Mouse (Mus musculus) lung, embryonic 14.5 days (tissue): ENCODE results near the gene Stx7. TPM values are rescaled to one million over a fixed set of nuclear protein-coding genes. Genes with fewer than 3 reads are reported as not detected.
"Not testable (repeated sequence)": the region's sequence is repeated elsewhere in the genome, so short reads cannot be mapped to it uniquely, and the experiment has no call there.

Experiments
- ATAC-seq: fragments of 200-750 bp; cut with Nextera tagmentation; 2 replicates; pipeline ENCODE4 v1.8.0; 2017; ENCODE audit warnings: mild to moderate bottlenecking, moderate TSS enrichment, moderate library complexity; ENCODE audit not compliant: insufficient read depth
- DNase-seq: peaks from one replicate; pipeline ENCODE4 v3.0.0-alpha.2; 2015
- H3K27ac ChIP-seq: fragments of 300-500 bp; sonication (generic); 2 replicates; pipeline ENCODE4 v1.5.1; 2014; ENCODE audit warnings: low read depth, mild to moderate bottlenecking, moderate library complexity
- H3K27me3 ChIP-seq: fragments of 300-500 bp; sonication (generic); 2 replicates; pipeline ENCODE4 v1.6.1; 2014; ENCODE audit warnings: low read length, control low read depth; ENCODE audit not compliant: insufficient read depth
- H3K36me3 ChIP-seq: fragments of 300-500 bp; sonication (generic); 2 replicates; pipeline ENCODE4 v1.6.1; 2014; ENCODE audit warnings: control low read depth; ENCODE audit not compliant: insufficient read depth
- H3K4me1 ChIP-seq: fragments of 300-500 bp; sonication (generic); 2 replicates; pipeline ENCODE4 v1.6.1; 2014; ENCODE audit warnings: antibody characterized with exemption, control low read depth; ENCODE audit not compliant: insufficient read depth
- H3K4me2 ChIP-seq: fragments of 300-500 bp; sonication (generic); 2 replicates; pipeline ENCODE4 v1.6.1; 2014; ENCODE audit warnings: mild to moderate bottlenecking
- H3K4me3 ChIP-seq: fragments of 300-500 bp; sonication (generic); 2 replicates; pipeline ENCODE4 v1.5.1; 2014; ENCODE audit warnings: low read depth, low read length
- H3K9ac ChIP-seq: fragments of 300-500 bp; sonication (generic); 2 replicates; pipeline ENCODE4 v1.6.1; 2014
- H3K9me3 ChIP-seq: fragments of 300-500 bp; sonication (generic); 2 replicates; pipeline ENCODE4 v1.6.1; 2016; ENCODE audit warnings: low read depth, low read length, control low read depth
- CTCF ChIP-seq: IDR thresholded peaks from 2 replicates; pipeline ENCODE4 v1.5.1; 2016; ENCODE audit warnings: antibody characterized with exemption, low read depth
- WGBS: fragments of 180-500 bp; shearing (Covaris S2); extraction: QIAGEN DNeasy Blood & Tissue Kit; methylation state at CpG from one replicate; pipeline ENCODE4 v1.1.7; 2014; 5-methylcytosine and 5-hydroxymethylcytosine counted together
- polyA plus RNA-seq: library from polyadenylated mRNA; unstranded; fragments of >200 nt; fragmentation: Nextera tagmentation; extraction: Ambion mirVana; gene quantifications from 2 replicates; pipeline ENCODE4 v1.2.1, GENCODE M21; 2014

Stx7 gene
- 76.1 and 77.8 TPM in 2 replicates for polyA plus RNA-seq

DNA sequence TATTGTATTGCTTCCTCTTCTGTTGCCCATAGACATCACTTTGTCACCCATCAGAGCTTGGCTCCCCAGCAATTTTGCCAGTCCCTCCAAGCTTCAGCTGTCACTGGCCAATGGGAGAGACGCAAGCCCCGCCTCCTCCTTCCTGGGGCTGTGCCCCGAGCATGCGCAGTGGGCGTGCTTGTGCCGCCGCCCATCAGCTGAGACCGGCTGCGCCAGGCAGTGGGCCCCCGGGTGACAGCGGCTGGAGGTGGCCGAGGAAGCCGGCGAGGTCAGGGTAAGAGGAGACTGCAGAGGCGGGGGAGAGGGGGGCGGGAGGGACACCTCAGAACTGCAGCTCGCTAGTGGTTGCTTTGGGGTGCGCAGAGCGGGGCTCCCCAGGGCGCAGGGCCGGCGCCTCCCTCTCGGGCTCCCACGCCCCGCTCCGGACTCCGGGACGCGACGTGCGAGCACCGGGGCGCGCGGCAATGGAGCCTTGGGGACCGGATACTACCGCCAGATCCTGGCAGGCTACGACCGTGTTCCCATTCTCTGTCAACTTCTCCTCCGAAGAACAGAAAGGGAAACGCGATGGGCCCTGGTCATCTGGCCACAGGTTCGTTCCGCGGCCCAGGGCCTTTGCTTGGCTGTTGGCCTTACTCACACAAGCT lies at the start of gene Stx7:
Gene Stx7, plus strand, starts transcription at position 168 of the 647 bp plus-strand sequence.
- Histone ChIP-seq H3K4me2 (peak within 1 kb of the TSS; percentile 66), H3K4me3 (peak within 1 kb of the TSS; percentile 84), H3K27ac (peak within 1 kb of the TSS; percentile 43; the same call in 1 of the 2 replicates), H3K27me3 (no peaks in the 10 kb centered on the region), H3K4me1 (no peaks in the 10 kb centered on the region), H3K36me3 (no peaks in the 10 kb centered on the region), H3K9ac (peak within 1 kb of the TSS; percentile 75), H3K9me3 (no peaks in the 10 kb centered on the region)
- no peak for TF ChIP-seq CTCF
- peak; percentile 97 for DNase-seq
- WGBS, result under 1% methylated on average over 44 of the region's 45 CpGs
- peak; percentile 98 for ATAC-seq

DNA sequence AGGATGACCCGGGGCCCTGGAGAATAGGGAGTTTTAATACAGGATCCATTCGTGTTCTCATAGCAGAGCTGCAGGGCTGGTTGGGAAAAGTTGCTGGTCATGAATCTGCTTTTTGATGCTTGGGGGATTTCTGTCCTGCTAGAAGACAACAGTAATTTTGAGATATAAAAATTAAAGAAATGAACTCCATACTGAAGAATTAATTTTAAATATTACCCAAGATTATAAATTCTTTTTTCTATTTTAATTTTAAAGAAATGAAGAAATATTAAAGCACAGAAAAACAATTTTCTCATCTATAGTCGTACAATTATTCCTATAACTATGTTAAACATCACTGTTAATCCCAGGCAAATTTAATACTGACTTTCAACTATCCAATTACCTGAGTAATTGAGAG lies 47.3 kb upstream of the Stx7 start, which contains the start of gene Taar8c:
Gene Taar8c, minus strand, starts transcription at position 101 of the 400 bp plus-strand sequence.
- H3K9ac ChIP-seq, DNase-seq, H3K27ac ChIP-seq, H3K4me3 ChIP-seq, H3K36me3 ChIP-seq, H3K9me3 ChIP-seq, ATAC-seq, H3K4me1 ChIP-seq, H3K27me3 ChIP-seq, H3K4me2 ChIP-seq: not testable (repeated sequence)
- 75% methylated on average over 1 of the region's 3 CpGs for WGBS

DNA sequence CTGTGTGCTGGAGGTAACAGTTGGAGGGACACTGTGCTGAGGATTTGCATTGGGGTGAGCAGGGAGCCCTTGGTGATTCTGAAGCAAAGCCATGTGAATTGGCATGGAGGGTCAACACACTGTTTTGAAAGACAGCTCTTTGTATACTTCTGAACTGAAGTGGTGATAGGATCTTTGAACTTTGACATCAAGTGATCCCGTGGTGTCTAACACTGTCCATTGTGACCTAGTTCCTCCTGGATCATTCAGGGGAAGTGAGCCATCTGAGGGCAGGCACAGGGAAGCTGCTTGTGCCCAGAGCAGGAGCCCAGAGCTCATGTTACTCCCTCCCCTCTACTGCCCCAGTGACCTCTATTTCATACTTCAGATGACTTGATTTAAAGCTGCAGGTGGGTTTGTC lies 45.8 kb upstream of the Stx7 start:
- H3K36me3 ChIP-seq, H3K27ac ChIP-seq, ATAC-seq, H3K4me2 ChIP-seq, H3K4me3 ChIP-seq, H3K9ac ChIP-seq, H3K27me3 ChIP-seq, DNase-seq, H3K9me3 ChIP-seq, H3K4me1 ChIP-seq: not testable (repeated sequence)
- 5% methylated on average over 1 of the region's 1 CpGs for whole genome bisulfite sequencing

DNA sequence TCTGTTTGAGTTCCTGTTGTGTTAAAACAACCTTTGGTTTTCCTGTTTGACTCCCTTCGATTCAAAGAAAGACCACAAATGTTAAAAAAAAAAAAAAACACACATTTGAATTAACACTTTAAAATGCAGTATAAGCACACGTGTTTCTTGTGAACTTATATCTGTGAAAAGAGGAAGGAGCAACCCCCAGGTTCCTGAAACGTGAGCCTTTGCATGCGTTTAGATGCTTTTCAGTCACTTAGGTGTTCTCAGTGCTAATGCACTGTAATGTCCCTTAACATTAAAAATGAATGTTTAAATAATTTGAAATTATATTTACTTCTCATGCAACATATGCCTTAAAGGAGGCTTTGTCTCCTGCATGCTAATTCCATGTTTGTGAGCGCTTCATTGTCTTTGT lies 41.4 kb upstream of the Stx7 start:
- TF ChIP-seq CTCF, result no peak
- WGBS, result 62% methylated on average over 5 of the region's 5 CpGs

DNA sequence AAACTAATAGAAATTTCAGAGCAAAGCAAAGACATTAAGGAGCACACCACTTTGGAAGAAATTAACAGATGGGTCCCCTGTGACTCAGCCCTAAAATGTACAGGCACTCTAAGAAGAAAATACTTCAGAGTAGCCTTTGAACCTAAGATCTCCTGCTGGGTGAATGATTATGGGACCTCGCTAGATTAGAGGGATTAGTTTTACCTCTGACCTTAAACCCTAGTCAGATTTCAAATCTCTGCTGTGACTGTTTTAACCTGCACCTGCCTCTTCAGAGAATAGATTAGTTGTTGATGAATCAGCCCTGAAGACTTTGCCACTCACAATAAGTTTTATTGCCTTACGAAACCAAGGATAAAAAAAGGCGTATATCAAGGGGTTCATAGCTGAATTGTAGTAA lies 40.9 kb upstream of the Stx7 start:
- ATAC-seq (no peak), DNase-seq (no peak)
- Histone ChIP-seq H3K4me2 (no peak overlapping the region), H3K27me3 (no peaks in the 10 kb centered on the region), H3K9ac (no peak overlapping the region), H3K9me3 (no peaks in the 10 kb centered on the region), H3K36me3 (no peaks in the 10 kb centered on the region), H3K4me3 (no peak overlapping the region), H3K27ac (no peak overlapping the region), H3K4me1 (no peaks in the 10 kb centered on the region)
- no peak for TF ChIP-seq CTCF
- WGBS, result 70% methylated on average over 3 of the region's 3 CpGs

More for the DNA sequence above, 41.4 kb upstream of the Stx7 start:
- Histone ChIP-seq H3K9me3 (no peaks in the 10 kb centered on the region), H3K27ac (no peak overlapping the region), H3K4me3 (no peak overlapping the region), H3K36me3 (no peaks in the 10 kb centered on the region), H3K27me3 (no peaks in the 10 kb centered on the region), H3K4me1 (no peaks in the 10 kb centered on the region), H3K4me2 (no peak overlapping the region), H3K9ac (no peak overlapping the region)
- DNase-seq (no peak), ATAC-seq (no peak)

DNA sequence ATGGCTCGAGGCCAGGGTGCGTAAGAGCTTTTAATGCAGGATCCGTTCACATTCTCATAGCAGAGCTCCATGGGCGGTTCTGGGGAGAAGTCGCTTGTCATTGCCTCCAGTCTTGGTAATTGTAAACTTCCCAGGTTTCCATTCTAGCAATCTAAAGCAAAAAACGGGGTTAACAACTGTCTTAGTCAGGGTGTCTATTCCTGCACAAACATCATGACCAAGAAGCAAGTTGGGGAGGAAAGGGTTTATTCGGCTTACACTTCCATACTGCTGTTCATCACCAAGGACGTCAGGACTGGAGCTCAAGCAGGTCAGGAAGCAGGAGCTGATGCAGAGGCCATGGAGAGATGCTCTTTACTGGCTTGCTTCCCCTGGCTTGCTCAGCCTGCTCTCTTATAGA lies 39.7 kb upstream of the Stx7 start, which contains the start of gene Taar9:
Gene Taar9, minus strand, starts transcription at position 101 of the 400 bp plus-strand sequence.
- not testable (repeated sequence) for ATAC-seq, H3K9ac ChIP-seq, H3K4me3 ChIP-seq, H3K36me3 ChIP-seq, H3K27ac ChIP-seq, H3K9me3 ChIP-seq, H3K4me1 ChIP-seq, H3K27me3 ChIP-seq, DNase-seq, H3K4me2 ChIP-seq
- 71% methylated on average over 8 of the region's 8 CpGs for WGBS

DNA sequence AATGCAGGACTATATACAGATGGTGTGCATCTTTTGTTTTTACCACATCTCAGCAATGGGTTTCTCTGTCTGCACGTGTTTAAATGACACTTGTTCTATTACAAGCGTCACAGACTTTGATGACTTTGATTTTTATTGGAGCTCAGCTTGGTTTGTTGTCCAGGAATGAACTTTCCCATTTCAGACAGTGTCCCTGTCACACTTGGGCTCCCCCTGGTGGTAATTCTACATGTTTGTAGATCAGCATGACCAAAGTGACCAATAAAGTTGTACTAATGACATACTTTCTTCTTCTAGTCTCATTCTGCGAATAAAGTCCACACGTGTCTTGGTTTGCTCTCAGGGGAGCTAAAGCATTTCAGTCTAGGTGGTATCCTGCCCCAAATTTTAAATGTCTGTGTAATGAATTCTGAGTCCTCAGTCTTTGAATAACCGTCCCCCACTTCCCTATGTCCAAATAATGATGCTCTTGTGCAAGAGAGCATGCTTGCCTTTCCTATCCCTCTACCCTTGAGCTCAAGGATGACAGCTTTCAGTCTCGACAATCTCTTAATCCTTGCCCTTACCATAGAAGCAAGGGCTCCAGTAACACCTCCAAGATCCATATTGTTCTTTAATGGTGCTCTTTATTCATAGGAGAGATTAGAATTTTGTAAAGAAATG lies 37.9 kb upstream of the Stx7 start:
- H3K4me1 ChIP-seq, result no peaks in the 10 kb centered on the region
- ATAC-seq, result no peak
- DNase-seq, result peak; percentile 87
- no peaks in the 10 kb centered on the region for H3K36me3 ChIP-seq
- H3K27ac ChIP-seq, result no peak overlapping the region
- no peaks in the 10 kb centered on the region for H3K9me3 ChIP-seq
- H3K4me2 ChIP-seq, result no peak overlapping the region
- WGBS, result 40% methylated on average over 6 of the region's 6 CpGs
- no peak overlapping the region for H3K9ac ChIP-seq
- no peaks in the 10 kb centered on the region for H3K27me3 ChIP-seq
- H3K4me3 ChIP-seq, result no peak overlapping the region
- TF ChIP-seq CTCF, result peak; percentile 83
